Mouse (Mus musculus) T-helper 2 cell (primary cell): ENCODE results near the gene Syne2.

Source experiments
- in situ Hi-C: fragments of 300-600 bp; cut with MboI, MseI; formaldehyde crosslinking; loops from one replicate; pipeline ENCODE4 v1.15.1; 2025; ENCODE audit warnings: high pct_unique_total_duplicates

Gene Syne2

GRCm38 (mm10) chr12:76042301-76042700 lies 224.4 kb downstream of the Syne2 start:
- in situ Hi-C loops: no loop called here

GRCm38 (mm10) chr12:76046561-76046960 lies 228.6 kb downstream of the Syne2 start:
- in situ Hi-C loops: no loop called here

DNA sequence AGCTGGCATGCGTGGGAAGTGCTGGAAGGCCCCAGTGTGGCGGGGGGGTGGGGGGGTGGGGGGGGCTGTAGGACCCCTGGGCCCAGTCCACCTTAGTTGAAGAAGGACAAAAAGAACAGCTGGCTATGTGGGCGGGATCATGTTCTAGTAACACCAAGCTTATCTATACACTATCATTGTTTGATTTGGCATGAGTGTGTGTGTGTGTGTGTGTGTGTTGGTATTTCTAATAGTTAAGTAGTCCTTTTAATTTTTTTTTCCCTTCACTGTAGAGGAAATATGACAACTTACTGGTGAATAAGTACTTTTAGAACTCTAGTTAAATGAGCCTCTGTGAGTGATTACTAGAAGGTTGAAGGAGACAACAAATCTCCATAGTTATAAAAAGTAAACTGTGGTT lies 230.0 kb downstream of the Syne2 start:
- in situ Hi-C loops: no loop called here

DNA sequence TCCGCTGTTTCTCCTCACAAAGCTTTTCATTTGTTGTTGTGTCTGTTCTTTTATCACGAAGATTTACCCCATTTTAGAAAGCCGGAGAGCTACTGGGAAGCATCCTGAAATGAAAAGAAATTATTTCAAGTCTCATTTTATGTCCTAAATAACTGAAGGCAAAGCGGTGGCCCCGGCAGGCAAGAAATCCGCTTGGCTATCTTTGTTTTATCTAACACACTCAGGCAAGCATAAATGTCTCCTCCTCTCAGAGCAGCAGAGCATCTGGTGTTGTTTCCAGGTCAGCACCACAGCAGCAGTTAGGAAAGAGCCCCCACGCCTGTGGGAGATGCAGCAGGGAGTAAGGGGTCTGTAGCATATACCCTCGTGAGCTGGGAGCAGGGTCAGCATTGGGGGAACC lies 230.7 kb downstream of the Syne2 start:
- in situ Hi-C loops: no loop called here

DNA sequence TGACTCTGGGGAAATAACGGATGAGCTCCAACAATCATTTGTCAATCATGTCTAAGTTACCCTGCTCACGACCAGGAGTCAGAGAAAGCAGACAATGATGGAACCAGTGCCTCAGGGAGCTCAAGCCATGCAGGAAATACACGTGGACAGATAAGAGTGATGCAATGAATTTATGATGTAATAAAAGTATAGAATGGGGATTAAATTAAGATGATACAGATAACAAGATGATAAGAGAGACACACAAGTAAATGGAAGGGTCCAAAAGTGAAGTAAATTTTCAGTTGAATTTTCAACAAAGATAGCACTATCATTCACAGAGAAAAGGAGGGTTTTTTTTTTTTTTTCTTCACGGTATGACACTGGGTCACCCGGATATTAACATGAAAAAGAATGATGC lies 231.4 kb downstream of the Syne2 start:
- in situ Hi-C loops: no loop called here

DNA sequence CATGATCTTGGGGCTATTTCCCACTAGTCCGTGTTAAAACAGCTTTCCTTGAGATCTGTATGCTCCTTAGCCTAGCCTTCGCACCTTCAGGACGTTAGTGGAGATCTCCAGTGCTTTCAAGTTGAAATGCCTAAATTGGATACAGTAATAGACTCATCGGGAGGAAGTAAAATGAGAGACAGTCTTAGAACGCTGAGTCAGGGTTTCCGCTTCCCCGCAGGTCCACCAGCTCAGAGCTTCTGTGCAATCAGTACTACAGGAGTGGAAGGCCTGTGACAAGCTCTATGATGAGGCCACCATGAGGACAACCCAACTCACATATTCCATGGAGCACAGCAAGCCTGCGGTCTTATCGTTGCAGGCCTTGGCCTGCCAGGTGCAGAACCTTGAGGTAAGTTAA lies 233.9 kb downstream of the Syne2 start:
- in situ Hi-C loops: no loop called here

DNA sequence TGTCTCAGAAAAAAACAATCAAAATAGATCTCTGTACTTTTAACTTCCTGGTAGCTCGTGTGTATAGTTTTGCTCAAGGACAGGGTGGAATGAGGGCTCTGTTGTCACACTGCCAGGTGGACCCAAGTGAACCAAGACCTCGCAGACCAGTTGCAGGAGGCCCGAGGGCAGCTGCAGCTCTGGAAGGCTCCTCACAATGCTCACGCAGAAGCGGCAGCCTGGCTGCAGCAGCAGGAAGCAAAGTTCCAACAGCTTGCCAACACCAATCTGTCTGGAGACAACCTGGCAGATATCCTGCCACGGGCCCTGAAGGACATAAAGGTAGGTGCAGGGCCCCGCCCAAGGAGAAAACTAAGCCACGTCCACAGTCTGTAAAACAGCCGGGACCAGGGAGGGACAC lies 236.7 kb downstream of the Syne2 start:
- in situ Hi-C loops: no loop called here

DNA sequence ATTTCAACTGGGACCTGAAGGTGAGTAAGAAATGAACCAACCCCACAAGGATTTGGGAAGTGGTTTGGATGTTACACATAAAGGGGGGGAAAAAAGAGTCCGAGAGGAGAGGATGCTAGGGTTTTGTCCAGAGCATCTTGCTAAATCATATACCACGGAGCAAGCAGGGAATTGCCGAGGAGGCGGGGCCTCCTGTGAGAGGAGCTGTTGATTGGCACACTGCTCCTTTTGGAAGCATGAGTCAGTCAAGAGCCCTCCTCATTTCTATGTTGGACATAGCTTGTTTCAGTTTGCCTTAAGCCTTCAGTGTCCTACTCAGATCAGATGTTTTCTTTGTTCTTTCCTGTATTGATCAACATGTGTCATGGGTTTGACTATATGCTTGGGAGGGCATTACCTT lies 245.1 kb downstream of the Syne2 start:
- in situ Hi-C loops: no loop called here

GRCm38 (mm10) chr12:76070386-76070785 lies 252.5 kb downstream of the Syne2 start:
- in situ Hi-C loops: no loop called here

- in situ Hi-C loops: no loop called here
Measured at GRCm38 (mm10) chr12:76071935-76072849, 254.3 kb downstream of the Syne2 start.

- in situ Hi-C loops: no loop called here
Measured at GRCm38 (mm10) chr12:76073066-76073826, 255.3 kb downstream of the Syne2 start.

- in situ Hi-C loops: no loop called here
Measured at GRCm38 (mm10) chr12:76073981-76074380, 256.0 kb downstream of the Syne2 start.

DNA sequence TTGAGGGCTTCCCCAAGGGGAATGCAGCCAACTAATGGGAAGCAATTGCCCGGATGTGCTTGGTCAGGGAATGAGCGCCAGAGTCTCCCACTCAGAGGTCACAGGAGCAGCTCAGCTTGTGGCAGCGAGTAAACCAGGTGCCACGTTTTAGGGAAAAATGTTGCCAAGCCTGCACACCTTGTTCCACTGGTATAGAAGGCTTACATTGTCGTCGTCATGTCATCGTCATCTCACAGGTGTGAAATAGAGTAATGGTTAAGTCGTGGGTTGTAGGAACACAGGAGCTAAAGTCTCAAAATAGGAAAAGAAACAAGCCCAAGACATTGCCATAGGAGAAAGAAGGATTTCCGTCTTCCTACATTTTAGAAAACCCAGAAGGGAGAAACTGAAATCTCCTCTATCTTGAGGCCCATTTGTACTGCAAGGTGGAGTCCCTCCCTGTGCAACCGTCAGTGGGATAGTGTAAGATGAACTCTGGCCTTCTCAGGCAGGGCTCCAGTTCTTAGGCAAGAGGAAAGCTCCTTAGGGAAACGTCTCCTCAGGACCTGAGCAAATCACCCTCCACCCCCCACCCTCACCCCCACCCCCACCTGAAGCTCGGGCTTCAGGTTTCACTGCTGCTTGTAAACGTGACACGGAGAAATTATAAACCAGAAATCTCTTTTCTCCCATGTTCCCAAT lies 263.1 kb downstream of the Syne2 start:
- in situ Hi-C loops: no loop called here

DNA sequence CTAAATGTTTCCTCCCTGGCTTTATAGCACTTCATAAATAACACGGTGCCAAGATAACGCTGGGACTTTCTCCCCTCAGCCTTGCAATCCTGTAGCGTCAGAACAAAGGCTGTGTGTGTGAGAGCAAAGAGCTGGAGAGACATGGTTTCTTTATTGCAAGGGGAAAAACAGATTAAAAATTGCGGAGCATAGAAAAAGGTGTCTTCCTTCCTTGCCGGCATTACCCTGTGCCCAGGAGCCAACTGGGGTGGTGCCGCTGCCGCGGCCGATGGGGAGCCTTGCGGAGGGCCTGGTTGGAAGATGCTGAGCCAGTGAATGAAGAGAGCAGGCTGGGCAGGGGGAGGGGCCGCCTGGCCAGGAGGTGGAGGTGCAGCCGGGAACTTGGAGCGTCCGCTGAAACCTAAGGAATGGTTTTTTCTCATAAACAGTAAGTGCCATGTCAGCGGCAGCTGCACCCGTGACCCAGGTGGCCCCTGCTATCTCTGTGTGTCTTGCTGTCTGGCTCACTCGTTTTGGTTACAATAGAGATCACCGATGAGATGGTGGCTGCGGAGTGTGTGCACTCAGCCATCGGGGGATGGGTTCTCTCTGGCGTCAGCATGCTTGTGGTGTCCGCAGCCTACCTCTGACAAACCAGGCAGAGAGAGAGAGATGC lies 263.8 kb downstream of the Syne2 start:
- in situ Hi-C loops: no loop called here

DNA sequence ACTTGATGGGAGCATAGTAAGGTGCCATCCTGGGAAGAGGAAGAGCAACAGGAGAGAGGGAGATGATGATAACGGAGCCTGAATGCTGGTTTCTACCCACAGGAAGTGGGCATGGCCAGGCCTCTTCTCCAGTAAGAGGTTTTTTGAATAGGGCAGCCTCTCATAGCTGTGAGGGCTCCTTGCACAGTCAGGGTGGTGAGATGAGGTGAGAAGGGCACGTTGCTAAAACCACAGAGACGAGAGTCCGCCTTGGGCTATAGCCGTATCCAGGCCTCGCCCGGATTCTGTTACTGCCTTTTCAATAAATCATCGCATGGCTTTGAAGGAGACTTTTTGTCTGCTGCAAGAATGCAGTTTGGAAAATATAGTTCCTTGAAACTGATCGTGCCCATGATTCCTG lies 267.1 kb downstream of the Syne2 start:
- in situ Hi-C loops: no loop called here

GRCm38 (mm10) chr12:76085956-76086905 lies 268.3 kb downstream of the Syne2 start:
- in situ Hi-C loops: no loop called here

GRCm38 (mm10) chr12:76087025-76087424 lies 269.1 kb downstream of the Syne2 start:
- in situ Hi-C loops: no loop called here

- in situ Hi-C loops: no loop called here
Measured at GRCm38 (mm10) chr12:76092789-76093466, 275.0 kb downstream of the Syne2 start.

DNA sequence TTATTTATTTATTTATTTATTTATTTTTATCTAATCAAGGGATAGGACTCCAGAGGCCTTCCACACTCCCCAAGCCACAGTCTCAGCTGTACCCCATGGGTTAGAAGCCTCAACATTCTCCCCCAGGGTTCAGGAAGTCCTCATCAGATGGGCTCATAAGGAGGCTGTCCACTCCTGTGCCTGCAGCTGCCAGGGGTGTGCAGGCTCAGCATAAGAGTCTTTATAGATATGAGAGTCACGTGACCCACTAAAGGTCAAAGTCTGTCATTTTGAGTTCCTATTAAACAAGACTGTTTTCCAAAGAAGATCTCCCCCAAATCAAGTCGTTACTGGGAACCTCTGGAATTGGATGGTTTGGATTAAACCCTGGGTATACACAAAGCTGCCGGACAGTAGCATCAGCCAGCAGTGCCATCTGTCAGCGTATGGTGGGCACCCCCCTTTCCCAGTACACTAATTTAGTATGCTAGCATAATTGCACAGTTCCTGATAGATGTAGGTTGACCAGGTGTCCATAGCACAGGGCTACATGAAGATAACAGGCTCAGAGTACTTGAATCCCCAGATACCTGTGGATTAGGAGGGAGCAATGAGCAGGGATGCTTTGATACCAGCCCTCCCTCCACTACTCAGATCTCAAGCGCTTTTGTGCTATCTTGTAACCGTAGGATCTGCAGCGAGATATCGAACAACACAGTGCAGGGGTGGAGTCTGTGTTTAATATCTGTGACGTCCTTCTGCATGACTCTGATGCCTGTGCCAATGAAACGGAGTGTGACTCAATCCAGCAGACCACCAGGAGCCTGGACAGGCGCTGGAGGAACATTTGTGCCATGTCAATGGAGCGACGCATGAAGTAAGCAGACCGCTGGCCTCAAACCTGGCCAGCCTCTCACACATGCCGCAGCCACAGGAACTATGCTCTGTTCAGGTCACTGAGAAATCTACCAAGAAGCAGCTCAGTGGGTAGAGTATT lies 276.0 kb downstream of the Syne2 start:
- in situ Hi-C loops: no loop called here
